Mouse (Mus musculus): ENCODE measurements around the gene Gpr27.

GRCm38 (mm10) chr6:99729853-99730252 is 37.4 kb downstream of the Gpr27 start:
- TF ChIP-seq CTCF (IDR thresholded peaks at IDR 0.05) (no peak), EP300 (IDR thresholded peaks at IDR 0.05) (no peak)

Data from lung, postnatal 0 days (tissue).